Mouse (Mus musculus) forebrain, embryonic 15.5 days (tissue): ENCODE data around the gene Tmeff1. TPM values are rescaled to one million over a fixed set of nuclear protein-coding genes. Genes with fewer than 3 reads are reported as not detected.

Experiments used
- ATAC-seq: fragments of 200-750 bp; cut with Nextera tagmentation; replicated peaks from 2 replicates; pipeline ENCODE4 v1.8.0; 2017; ENCODE audit warnings: mild to moderate bottlenecking, moderate TSS enrichment, moderate library complexity
- H3K27ac ChIP-seq: fragments of 300-500 bp; sonication (generic); replicated peaks from 2 replicates; pipeline ENCODE4 v1.5.1; 2015; ENCODE audit warnings: mild to moderate bottlenecking, inconsistent platforms
- H3K27me3 ChIP-seq: fragments of 300-500 bp; sonication (generic); 2 replicates; pipeline ENCODE4 v1.6.1; 2015; ENCODE audit warnings: inconsistent platforms
- H3K36me3 ChIP-seq: fragments of 300-500 bp; sonication (generic); 2 replicates; pipeline ENCODE4 v1.6.1; 2015; ENCODE audit warnings: mild to moderate bottlenecking, inconsistent platforms
- H3K4me1 ChIP-seq: fragments of 300-500 bp; sonication (generic); 2 replicates; pipeline ENCODE4 v1.6.1; 2015; ENCODE audit warnings: inconsistent platforms
- H3K4me2 ChIP-seq: fragments of 300-500 bp; sonication (generic); replicated peaks from 2 replicates; pipeline ENCODE4 v1.6.1; 2015; ENCODE audit warnings: mild to moderate bottlenecking, inconsistent platforms
- H3K4me3 ChIP-seq: fragments of 300-500 bp; sonication (generic); 2 replicates; pipeline ENCODE4 v1.5.1; 2015; ENCODE audit warnings: mild to moderate bottlenecking, inconsistent platforms
- H3K9ac ChIP-seq: fragments of 300-500 bp; sonication (generic); replicated peaks from 2 replicates; pipeline ENCODE4 v1.6.1; 2015; ENCODE audit warnings: mild to moderate bottlenecking, inconsistent platforms
- H3K9me3 ChIP-seq: fragments of 300-500 bp; sonication (generic); 2 replicates; pipeline ENCODE4 v1.6.1; 2016; ENCODE audit warnings: inconsistent platforms
- WGBS: fragments of 180-500 bp; shearing (Covaris S2); methylation state at CpG from one replicate; pipeline ENCODE4 v1.1.7; 2015; ENCODE audit warnings: mixed read lengths; 5-methylcytosine and 5-hydroxymethylcytosine counted together
- polyA plus RNA-seq: library from polyadenylated mRNA; unstranded; fragments of >200 nt; fragmentation: Nextera tagmentation; extraction: Ambion mirVana; gene quantifications from 2 replicates; pipeline ENCODE4 v1.2.1, GENCODE M21; 2015

Tmeff1 gene
- polyA plus RNA-seq, 1 experiment from 2014 or later = 241 TPM

DNA sequence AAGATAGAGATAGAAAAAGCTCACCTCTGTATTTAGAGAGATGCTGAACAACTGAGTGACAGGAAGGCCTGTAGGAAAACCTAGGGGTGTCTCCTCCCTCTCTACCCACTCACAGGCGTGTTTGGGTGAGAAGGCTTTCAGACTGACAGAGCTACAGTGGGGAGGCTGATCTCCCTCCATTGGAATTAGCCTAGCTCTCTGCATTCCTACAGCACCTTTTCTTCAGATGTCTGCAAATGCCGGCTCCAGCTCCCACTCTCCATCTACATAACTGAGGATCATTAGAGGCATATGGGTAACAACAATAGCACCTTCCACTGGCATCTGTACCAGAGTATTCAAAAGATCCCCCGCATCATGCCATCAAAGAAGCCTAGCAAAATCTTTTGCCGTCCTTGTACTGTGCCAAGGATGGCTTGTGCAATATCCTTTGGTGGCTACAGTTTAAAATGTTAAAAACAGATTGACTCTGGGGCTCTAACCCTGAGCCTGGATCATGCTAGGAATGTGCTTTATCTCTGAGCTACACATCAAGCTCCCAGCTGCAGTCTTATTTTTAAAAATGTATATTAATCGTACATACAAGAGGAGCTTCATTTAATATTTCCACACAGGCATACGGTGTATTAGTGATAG, 5.4 kb upstream of the Tmeff1 start:
- 50% methylated on average over 6 of the region's 6 CpGs for WGBS
- no peak for ATAC-seq

DNA sequence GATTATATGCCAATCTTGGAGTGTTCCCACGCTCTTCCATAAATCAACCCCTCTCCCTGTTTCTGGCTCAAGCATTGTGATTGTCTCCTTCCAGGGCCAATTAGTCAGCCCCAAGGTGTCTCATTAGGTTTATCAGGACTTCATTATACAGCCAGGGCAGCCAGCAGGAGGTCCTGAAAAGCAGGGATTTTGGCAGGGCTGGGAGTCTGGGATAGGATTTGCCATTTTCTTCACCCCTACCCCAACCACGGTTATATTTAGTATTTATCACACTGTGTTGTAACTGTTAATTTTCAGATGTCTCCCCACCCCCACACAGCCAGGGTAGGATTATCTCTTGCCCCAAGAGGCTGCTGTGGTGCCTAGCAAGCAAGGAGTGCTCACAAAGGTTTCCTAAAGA, 3.8 kb upstream of the Tmeff1 start:
- H3K4me2 ChIP-seq = no peak overlapping the region
- H3K27ac ChIP-seq = no peak overlapping the region
- no peaks in the 10 kb centered on the region for H3K36me3 ChIP-seq
- H3K9me3 ChIP-seq = no peaks in the 10 kb centered on the region
- H3K4me1 ChIP-seq = peaks cover 15% of the 10 kb centered on the region
- WGBS = 0% methylated on average over 2 of the region's 2 CpGs
- no peaks in the 10 kb centered on the region for H3K27me3 ChIP-seq
- no peak overlapping the region for H3K9ac ChIP-seq
- no peak overlapping the region for H3K4me3 ChIP-seq
- ATAC-seq = no peak

More for the DNA sequence above, 5.4 kb upstream of the Tmeff1 start:
- Histone ChIP-seq H3K27ac (no peak overlapping the region), H3K9me3 (no peaks in the 10 kb centered on the region), H3K27me3 (no peaks in the 10 kb centered on the region), H3K4me2 (no peak overlapping the region), H3K4me1 (peaks cover 15% of the 10 kb centered on the region), H3K9ac (no peak overlapping the region), H3K4me3 (no peak overlapping the region), H3K36me3 (no peaks in the 10 kb centered on the region)

DNA sequence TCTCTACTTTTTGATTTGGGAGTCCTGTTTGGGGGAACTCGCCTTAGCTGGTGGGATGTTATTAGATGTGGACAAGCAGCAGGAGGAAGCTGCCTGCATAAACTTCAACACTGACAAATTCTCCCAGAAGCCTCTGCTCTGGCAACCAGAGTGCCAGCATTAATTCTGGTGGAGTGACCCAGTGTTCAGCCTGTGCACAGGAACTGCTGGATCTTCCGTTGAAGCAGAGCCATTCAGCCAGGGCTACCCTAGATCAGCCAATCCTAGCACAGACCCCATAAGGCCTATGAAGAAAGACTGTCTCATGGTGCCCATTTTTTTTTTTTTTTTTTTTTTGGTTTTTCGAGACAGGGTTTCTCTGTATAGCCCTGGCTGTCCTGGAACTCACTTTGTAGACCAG, 3.0 kb upstream of the Tmeff1 start:
- Histone ChIP-seq H3K36me3 (no peaks in the 10 kb centered on the region), H3K4me3 (no peak overlapping the region), H3K27ac (no peak overlapping the region), H3K4me2 (no peak overlapping the region), H3K9ac (no peak overlapping the region), H3K4me1 (peaks cover 20% of the 10 kb centered on the region), H3K27me3 (no peaks in the 10 kb centered on the region), H3K9me3 (no peaks in the 10 kb centered on the region)
- 23% methylated on average over 3 of the region's 3 CpGs for WGBS
- no peak for ATAC-seq

DNA sequence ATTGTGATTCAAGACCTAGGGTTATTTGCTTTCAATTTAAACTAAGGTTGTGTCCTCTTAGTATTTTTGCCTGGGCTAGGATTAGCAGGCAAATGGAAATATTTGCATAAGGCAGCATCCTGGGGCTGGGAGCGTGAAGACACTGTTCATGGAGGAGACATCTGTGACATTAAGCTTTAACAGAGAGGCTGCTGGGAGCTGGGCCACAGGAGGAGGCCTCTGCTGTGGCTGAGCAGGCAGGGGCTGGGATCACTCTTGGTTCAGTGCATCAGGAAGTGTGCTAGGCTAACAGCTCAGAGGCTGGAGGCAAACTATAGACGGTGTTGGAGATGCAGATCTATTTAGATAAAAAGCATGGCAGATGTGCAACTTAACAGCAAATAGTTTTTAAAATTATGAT, 2.0 kb upstream of the Tmeff1 start:
- Histone ChIP-seq H3K36me3 (no peaks in the 10 kb centered on the region), H3K27ac (no peak overlapping the region), H3K4me2 (no peak overlapping the region), H3K9me3 (no peaks in the 10 kb centered on the region), H3K27me3 (no peaks in the 10 kb centered on the region), H3K9ac (no peak overlapping the region), H3K4me1 (peaks cover 23% of the 10 kb centered on the region), H3K4me3 (no peak overlapping the region)
- no peak for ATAC-seq
- 59% methylated on average over 2 of the region's 2 CpGs for WGBS

DNA sequence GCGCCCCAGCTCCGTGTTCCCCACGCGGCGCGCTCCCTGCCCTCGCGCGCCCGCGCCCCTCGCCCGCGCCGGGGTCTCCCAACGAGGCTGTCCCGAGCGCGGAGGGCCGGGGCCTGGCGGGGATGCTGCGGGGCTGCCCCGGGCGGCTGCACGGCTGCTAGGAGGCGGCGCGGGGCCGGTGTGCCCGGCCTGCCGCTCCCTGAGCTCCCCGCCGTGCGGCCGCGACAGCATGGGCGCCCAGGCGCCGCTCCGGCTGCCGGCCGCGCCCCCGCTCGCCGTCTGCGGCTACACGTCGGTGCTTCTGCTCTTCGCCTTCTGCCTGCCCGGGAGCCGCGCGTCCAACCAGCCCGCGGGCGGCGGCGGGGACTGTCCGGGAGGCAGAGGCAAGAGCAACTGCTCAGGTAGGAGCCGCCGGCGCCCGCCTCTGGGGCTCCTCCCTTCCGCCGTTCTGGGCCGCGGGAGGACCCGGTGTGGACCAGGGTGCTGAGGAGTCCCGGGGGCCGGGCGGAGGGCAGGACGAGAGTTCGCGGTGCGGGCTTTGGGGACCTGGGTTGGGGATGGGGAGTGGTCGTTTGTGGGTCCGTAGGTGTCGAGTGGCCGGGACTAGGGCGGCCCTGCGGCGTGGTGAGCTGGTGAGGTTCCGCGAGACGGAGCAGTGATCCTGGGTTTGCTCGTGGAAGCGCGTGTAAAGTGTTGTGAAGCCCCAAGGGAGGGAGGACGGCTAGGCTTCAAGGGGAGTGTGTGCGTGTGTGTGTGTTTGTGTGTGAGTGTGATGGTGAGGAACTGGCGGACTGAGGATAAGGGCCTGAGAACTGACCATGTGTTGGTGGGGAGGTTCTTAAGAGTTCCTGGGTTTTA, 496 bp downstream of the Tmeff1 start:
- peak overlapping the region; percentile 88 for H3K4me3 ChIP-seq
- WGBS = under 1% methylated on average over 83 of the region's 92 CpGs
- peaks cover 33% of the 10 kb centered on the region for H3K4me1 ChIP-seq
- H3K4me2 ChIP-seq = peak overlapping the region; percentile 69
- H3K27me3 ChIP-seq = no peaks in the 10 kb centered on the region
- no peaks in the 10 kb centered on the region for H3K9me3 ChIP-seq
- peak overlapping the region; percentile 98 for H3K27ac ChIP-seq
- peak; percentile 79 for ATAC-seq
- H3K36me3 ChIP-seq = no peaks in the 10 kb centered on the region
- peak overlapping the region; percentile 93 for H3K9ac ChIP-seq

DNA sequence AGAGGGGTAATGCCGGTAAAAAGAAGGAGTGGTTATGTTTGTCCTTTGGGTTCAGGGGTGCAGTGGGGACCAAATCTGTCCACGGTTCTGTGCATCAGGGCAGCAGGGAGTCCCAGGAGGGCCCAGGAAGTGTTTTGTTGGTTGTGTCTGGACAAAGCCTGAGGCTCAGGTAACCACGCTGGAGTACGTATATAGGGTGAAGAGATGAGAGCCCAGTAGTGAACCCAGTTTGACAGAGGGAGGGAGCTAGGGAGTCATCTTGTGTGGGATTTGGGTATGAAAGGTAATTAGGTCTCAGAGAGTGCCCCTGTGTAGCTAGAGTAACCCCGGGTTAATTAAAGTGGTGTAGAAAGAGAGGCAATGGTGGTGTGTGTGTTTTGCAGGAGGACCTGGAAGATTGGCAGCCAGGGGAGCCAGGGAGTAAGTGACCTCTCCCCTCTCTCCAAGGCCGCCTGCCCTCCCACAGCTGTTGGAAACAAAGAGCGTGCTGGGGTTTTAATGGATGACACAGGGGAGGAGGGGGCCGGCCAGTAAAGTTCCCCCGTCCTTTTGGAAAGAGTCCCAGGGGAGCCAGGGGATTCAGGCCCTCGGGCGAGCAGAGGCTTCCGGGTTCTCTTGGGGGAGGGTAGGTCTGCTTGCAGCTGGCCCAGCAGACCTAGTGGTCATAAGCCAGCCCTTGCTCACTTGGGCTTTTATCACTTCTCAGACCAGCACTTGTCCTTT, 1.3 kb downstream of the Tmeff1 start:
- Histone ChIP-seq H3K4me1 (peaks cover 33% of the 10 kb centered on the region), H3K27ac (peak overlapping the region; percentile 98), H3K9me3 (no peaks in the 10 kb centered on the region), H3K36me3 (no peaks in the 10 kb centered on the region), H3K27me3 (no peaks in the 10 kb centered on the region), H3K4me3 (peak overlapping the region; percentile 88), H3K9ac (peak overlapping the region; percentile 93), H3K4me2 (peak overlapping the region; percentile 69)
- ATAC-seq = peak; percentile 14
- WGBS = under 1% methylated on average over 12 of the region's 12 CpGs

DNA sequence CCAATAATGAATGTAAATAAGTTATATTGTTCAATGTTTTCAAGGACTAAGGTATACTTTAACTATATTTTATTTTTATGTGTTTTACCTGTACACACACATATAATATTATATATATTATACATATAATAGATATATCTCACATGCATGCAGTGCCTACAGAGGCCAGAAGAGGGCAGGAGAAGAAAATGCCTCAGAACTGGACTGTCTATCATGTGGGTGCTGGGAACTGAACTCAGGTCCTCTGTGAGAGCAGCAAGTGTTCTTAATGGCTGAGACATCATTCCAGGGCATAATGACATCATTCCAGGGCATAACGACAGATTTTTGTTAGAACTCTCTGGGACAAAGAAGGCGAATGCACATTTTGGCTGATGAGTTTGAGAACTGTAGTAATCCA, 2.6 kb downstream of the Tmeff1 start:
- WGBS = 92% methylated on average over 2 of the region's 2 CpGs
- peaks cover 28% of the 10 kb centered on the region for H3K4me1 ChIP-seq
- H3K4me2 ChIP-seq = no peak overlapping the region

DNA sequence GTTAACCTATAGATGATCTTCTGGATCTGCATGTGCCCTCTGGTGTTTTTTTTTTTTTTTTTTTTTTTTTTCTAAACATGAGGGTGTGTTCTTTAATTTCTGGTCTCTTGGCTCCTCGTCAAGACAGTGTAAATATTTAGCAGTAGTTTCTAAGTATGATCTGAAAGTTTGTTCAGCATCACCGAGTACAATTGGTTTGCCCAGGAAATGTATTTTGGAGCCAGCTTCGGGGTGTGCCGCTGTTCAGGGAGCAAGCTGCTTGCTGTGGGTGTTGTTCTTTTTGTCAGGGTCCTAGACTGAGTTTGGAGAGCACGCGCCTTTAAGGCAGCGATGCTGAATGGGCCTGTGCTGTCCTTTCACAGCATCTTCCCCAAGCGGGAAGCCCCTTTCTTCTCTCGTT, 3.6 kb downstream of the Tmeff1 start:
- Histone ChIP-seq H3K27ac (no peak overlapping the region), H3K9ac (no peak overlapping the region), H3K9me3 (no peaks in the 10 kb centered on the region), H3K4me3 (no peak overlapping the region), H3K4me1 (peaks cover 28% of the 10 kb centered on the region), H3K4me2 (no peak overlapping the region), H3K36me3 (no peaks in the 10 kb centered on the region), H3K27me3 (no peaks in the 10 kb centered on the region)
- ATAC-seq = no peak
- WGBS = 54% methylated on average over 9 of the region's 9 CpGs

More for the DNA sequence above, 2.6 kb downstream of the Tmeff1 start:
- H3K9ac ChIP-seq = no peak overlapping the region
- no peak for ATAC-seq
- H3K27ac ChIP-seq = no peak overlapping the region
- H3K4me3 ChIP-seq = no peak overlapping the region
- H3K9me3 ChIP-seq = no peaks in the 10 kb centered on the region
- no peaks in the 10 kb centered on the region for H3K27me3 ChIP-seq
- no peaks in the 10 kb centered on the region for H3K36me3 ChIP-seq

DNA sequence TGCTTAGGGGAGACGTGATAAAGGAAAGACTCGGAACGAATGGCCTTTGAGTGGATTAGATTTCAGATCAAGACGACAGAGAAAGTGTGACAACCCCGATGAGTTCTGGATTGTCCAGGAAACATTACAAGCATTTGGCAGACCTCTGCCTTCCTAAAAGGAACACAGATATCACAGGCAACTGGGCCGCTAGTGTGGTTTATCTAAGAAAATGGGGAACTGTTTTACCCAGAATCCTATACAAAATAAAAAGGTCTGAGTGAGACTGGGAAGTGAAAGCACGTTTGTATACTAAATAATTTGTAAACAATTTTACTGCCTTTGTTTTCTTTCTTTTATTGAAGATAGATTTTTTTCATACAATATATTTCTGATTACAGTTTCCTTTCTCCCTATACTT, 5.9 kb downstream of the Tmeff1 start:
- no peak for ATAC-seq
- H3K9ac ChIP-seq = no peak overlapping the region
- no peak overlapping the region for H3K27ac ChIP-seq
- WGBS = 90% methylated on average over 7 of the region's 7 CpGs
- no peak overlapping the region for H3K4me2 ChIP-seq
- H3K27me3 ChIP-seq = no peaks in the 10 kb centered on the region
- H3K9me3 ChIP-seq = no peaks in the 10 kb centered on the region
- H3K36me3 ChIP-seq = no peaks in the 10 kb centered on the region
- H3K4me1 ChIP-seq = peaks cover 23% of the 10 kb centered on the region
- no peak overlapping the region for H3K4me3 ChIP-seq

DNA sequence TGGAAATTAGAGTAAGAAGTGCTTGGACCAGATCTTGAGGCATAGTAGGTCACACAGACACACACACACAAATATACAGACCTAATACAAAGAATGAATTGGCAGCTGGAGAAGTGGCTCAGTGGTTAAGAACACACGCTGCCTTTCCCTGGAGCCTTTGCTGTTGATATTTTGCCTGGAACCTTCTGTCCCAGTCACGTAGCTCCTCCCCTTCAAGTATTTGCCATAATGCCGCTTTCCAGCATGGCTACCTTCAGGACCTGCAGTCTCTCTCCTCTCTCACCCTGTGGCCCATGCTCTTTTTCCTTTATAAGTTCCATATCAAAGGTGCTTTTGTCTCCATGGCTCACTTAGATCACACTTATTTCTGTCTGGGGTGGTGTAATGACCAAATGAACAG, 6.4 kb downstream of the Tmeff1 start:
- Histone ChIP-seq H3K9me3 (no peaks in the 10 kb centered on the region), H3K4me2 (no peak overlapping the region), H3K4me3 (no peak overlapping the region), H3K27ac (no peak overlapping the region), H3K9ac (no peak overlapping the region), H3K27me3 (no peaks in the 10 kb centered on the region), H3K36me3 (no peaks in the 10 kb centered on the region), H3K4me1 (peaks cover 22% of the 10 kb centered on the region)
- no peak for ATAC-seq
- 82% methylated on average over 3 of the region's 3 CpGs for WGBS

DNA sequence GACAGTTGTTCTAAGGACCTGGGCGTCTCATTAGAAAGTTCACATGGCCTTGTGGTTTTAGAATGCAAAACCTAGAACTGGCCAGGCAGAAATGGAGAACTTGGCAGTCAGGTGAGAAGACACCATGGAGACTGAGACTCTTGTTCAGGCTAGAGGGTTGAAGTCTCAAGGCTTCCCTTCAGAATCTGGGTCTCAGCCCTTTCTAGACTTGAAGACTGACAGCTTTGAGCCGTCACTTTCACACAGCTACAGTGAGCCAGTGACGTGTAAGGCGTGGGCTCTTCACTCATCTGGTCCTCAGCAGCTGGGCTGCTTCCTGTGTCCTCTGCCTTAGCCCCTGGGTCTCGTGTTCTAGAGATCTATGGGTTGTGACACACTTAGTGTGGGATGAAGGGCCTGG, 7.4 kb downstream of the Tmeff1 start:
- Histone ChIP-seq H3K4me2 (no peak overlapping the region), H3K4me1 (peaks cover 15% of the 10 kb centered on the region; the same call in 1 of the 2 replicates), H3K36me3 (no peaks in the 10 kb centered on the region), H3K9ac (no peak overlapping the region), H3K27me3 (no peaks in the 10 kb centered on the region), H3K4me3 (no peak overlapping the region), H3K27ac (no peak overlapping the region), H3K9me3 (no peaks in the 10 kb centered on the region)
- no peak for ATAC-seq
- WGBS = 82% methylated on average over 5 of the region's 5 CpGs

DNA sequence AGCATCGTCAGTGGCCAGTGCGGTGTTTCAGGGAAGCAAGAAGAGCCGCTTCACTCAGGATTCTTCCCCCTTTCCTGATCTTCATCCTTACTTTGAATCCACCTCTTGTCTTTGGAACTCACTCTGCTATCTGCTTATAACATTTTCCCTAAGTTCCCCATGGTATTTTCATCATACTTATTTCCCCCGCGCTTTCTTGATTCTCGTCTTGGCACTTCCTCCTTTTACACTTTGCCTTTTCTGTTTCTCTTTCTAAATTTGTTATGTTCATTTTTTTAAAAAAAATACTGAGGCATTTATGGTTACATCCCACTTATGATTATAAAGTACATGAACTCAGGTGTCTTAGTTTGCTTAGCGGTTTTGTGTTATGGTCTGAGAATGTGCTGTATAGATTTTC, 7.9 kb downstream of the Tmeff1 start:
- ATAC-seq = no peak
- H3K9ac ChIP-seq = no peak overlapping the region
- no peak overlapping the region for H3K4me2 ChIP-seq

More for the DNA sequence above, 7.9 kb downstream of the Tmeff1 start:
- H3K27me3 ChIP-seq = no peaks in the 10 kb centered on the region
- no peaks in the 10 kb centered on the region for H3K36me3 ChIP-seq
- no peak overlapping the region for H3K4me3 ChIP-seq
- no peak overlapping the region for H3K27ac ChIP-seq
- no peaks in the 10 kb centered on the region for H3K9me3 ChIP-seq
- H3K4me1 ChIP-seq = peaks cover 17% of the 10 kb centered on the region
- 96% methylated on average over 7 of the region's 7 CpGs for WGBS
